Mouse (Mus musculus): Measurements from ENCODE around the gene Ccdc151. TPM values are rescaled to one million over a fixed set of nuclear protein-coding genes. Genes with fewer than 3 reads are reported as not detected.

Ccdc151 gene
- polyA plus RNA-seq, 1 experiment, result not detected

DNA sequence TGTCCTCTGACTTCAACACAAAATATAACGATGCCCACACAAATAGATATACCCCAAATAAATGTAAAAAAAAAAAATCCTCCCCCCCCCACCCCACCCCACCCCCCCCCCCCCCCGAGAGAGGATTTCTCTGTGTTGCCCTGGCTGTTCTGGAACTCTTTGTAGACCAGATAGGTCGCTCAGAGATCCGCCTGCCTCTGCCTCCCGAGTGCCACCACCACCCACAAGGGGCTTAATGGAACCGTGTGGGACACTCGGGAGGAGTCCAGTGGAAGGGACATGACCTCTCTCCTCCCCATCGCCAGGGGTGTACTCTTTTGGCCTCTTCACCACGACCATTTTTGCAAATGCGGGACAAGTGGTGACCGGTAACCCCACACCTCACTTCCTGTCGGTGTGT lies 59.4 kb downstream of the Ccdc151 start:
- no peak overlapping the region for H3K4me3 ChIP-seq (ENCODE audit: insufficient read depth, low read depth, low read length)
- no peak overlapping the region for H3K27ac ChIP-seq (ENCODE audit: insufficient read depth, low read depth, low read length)
- 84% methylated on average over 11 of the region's 12 CpGs for WGBS
- no peak for TF ChIP-seq CTCF (IDR thresholded peaks at IDR 0.05; ENCODE audit: insufficient read depth, low read depth, low read length)
- TF ChIP-seq POLR2A (IDR thresholded peaks at IDR 0.05; ENCODE audit: insufficient read depth, low read depth, low read length), result no peak
- H3K4me1 ChIP-seq (ENCODE audit: control insufficient read depth, insufficient read depth, low read length), result peaks cover 35% of the 10 kb centered on the region

Other genes starting within 250 kb of the Ccdc151 start
- gene Spc24, start 242.3 kb downstream of the Ccdc151 start, polyA plus RNA-seq (2012; ENCODE audit: insufficient read depth, insufficient read length, low replicate concordance, missing spikeins), result not detected in 2 replicates
- gene Kank2, start 203.9 kb downstream of the Ccdc151 start, polyA plus RNA-seq (2012; ENCODE audit: insufficient read depth, insufficient read length, low replicate concordance, missing spikeins), result not detected in 2 replicates
- not detected in 2 replicates for gene Angptl8, start 167.1 kb downstream of the Ccdc151 start, polyA plus RNA-seq (2012; ENCODE audit: insufficient read depth, insufficient read length, low replicate concordance, missing spikeins)
- gene Dock6, start 150.0 kb downstream of the Ccdc151 start, polyA plus RNA-seq (2012; ENCODE audit: insufficient read depth, insufficient read length, low replicate concordance, missing spikeins), result not detected in 2 replicates
- not detected in 2 replicates for gene Rab3d, start 84.4 kb downstream of the Ccdc151 start, polyA plus RNA-seq (2012; ENCODE audit: insufficient read depth, insufficient read length, low replicate concordance, missing spikeins)
- gene Ccdc159, start 75.2 kb downstream of the Ccdc151 start, polyA plus RNA-seq (2012; ENCODE audit: insufficient read depth, insufficient read length, low replicate concordance, missing spikeins), result not detected in 2 replicates
- not detected in 2 replicates for gene Tmem205, start 75.1 kb downstream of the Ccdc151 start, polyA plus RNA-seq (2012; ENCODE audit: insufficient read depth, insufficient read length, low replicate concordance, missing spikeins)
- not detected in 2 replicates for gene Plppr2, start 65.6 kb downstream of the Ccdc151 start, polyA plus RNA-seq (2012; ENCODE audit: insufficient read depth, insufficient read length, low replicate concordance, missing spikeins)
- gene Swsap1, start 46.9 kb downstream of the Ccdc151 start, polyA plus RNA-seq (2012; ENCODE audit: insufficient read depth, insufficient read length, low replicate concordance, missing spikeins), result not detected in 2 replicates
- gene Epor, start 39.1 kb downstream of the Ccdc151 start, polyA plus RNA-seq (2012; ENCODE audit: insufficient read depth, insufficient read length, low replicate concordance, missing spikeins), result not detected in 2 replicates
- gene Rgl3, start 13.2 kb downstream of the Ccdc151 start, polyA plus RNA-seq (2012; ENCODE audit: insufficient read depth, insufficient read length, low replicate concordance, missing spikeins), result not detected in 2 replicates
- not detected in 2 replicates for gene Prkcsh, start 172 bp upstream of the Ccdc151 start, polyA plus RNA-seq (2012; ENCODE audit: insufficient read depth, insufficient read length, low replicate concordance, missing spikeins)
- gene Elavl3, start 49.4 kb upstream of the Ccdc151 start, polyA plus RNA-seq (2012; ENCODE audit: insufficient read depth, insufficient read length, low replicate concordance, missing spikeins), result not detected in 2 replicates
- gene Gm49318, start 68.6 kb upstream of the Ccdc151 start, polyA plus RNA-seq (2012; ENCODE audit: insufficient read depth, insufficient read length, low replicate concordance, missing spikeins), result not detected in 2 replicates
- gene Zfp653, start 68.7 kb upstream of the Ccdc151 start, polyA plus RNA-seq (2012; ENCODE audit: insufficient read depth, insufficient read length, low replicate concordance, missing spikeins), result not detected in 2 replicates
- not detected in 2 replicates for gene Ecsit, start 82.8 kb upstream of the Ccdc151 start, polyA plus RNA-seq (2012; ENCODE audit: insufficient read depth, insufficient read length, low replicate concordance, missing spikeins)
- gene Cnn1, start 96.6 kb upstream of the Ccdc151 start, polyA plus RNA-seq (2012; ENCODE audit: insufficient read depth, insufficient read length, low replicate concordance, missing spikeins), result not detected in 2 replicates
- not detected in 2 replicates for gene Elof1, start 114.5 kb upstream of the Ccdc151 start, polyA plus RNA-seq (2012; ENCODE audit: insufficient read depth, insufficient read length, low replicate concordance, missing spikeins)
- gene Acp5, start 133.1 kb upstream of the Ccdc151 start, polyA plus RNA-seq (2012; ENCODE audit: insufficient read depth, insufficient read length, low replicate concordance, missing spikeins), result not detected in 2 replicates
- not detected in 2 replicates for gene Pigyl, start 154.2 kb upstream of the Ccdc151 start, polyA plus RNA-seq (2012; ENCODE audit: insufficient read depth, insufficient read length, low replicate concordance, missing spikeins)
- gene Zfp872, start 185.5 kb upstream of the Ccdc151 start, polyA plus RNA-seq (2012; ENCODE audit: insufficient read depth, insufficient read length, low replicate concordance, missing spikeins), result not detected in 2 replicates
- not detected in 2 replicates for gene Zfp809, start 223.1 kb upstream of the Ccdc151 start, polyA plus RNA-seq (2012; ENCODE audit: insufficient read depth, insufficient read length, low replicate concordance, missing spikeins)

Measured in olfactory bulb, adult 2 months (tissue).